Mouse (Mus musculus): ENCODE measurements at regions not wholly inside any gene's neighbourhood (a gene's known extent, or its start where the extent isn't known, plus 50 kb on each side); places are given as distances from the start of the nearest gene placed in this dataset.

GRCm38 (mm10) chr10:29589739-29590138, 54.1 kb upstream of the Rspo3 start:
- no peaks in the 10 kb centered on the region for H3K4me1 ChIP-seq (replicated peaks)
- no peak overlapping the region for H3K27ac ChIP-seq
- no peak overlapping the region for H3K4me3 ChIP-seq
- no peaks in the 10 kb centered on the region for H3K36me3 ChIP-seq
- H3K9me3 ChIP-seq, result no peaks in the 10 kb centered on the region
- no peaks in the 10 kb centered on the region for H3K27me3 ChIP-seq (ENCODE audit: insufficient read depth, poor library complexity, severe bottlenecking)
- no peak for DNase-seq (ENCODE audit: low spot score)
